Mouse (Mus musculus) cerebellum, postnatal 10 days (tissue): ENCODE measurements around the gene Lama5.

Experiments
- DNase-seq, 2 experiments: peaks; one replicate each; pipeline ENCODE4 v3.0.0; 2021; ENCODE audit warnings: mixed read lengths in 2 of 2

Lama5 gene

GRCm38 (mm10) chr2:180254436-180255209 is 29.0 kb upstream of the Lama5 start:
- DNase-seq, result peak; percentile 47 to 59

GRCm38 (mm10) chr2:180251838-180252237 is 26.2 kb upstream of the Lama5 start:
- DNase-seq, result peak in 1 of 2 experiments; percentile 19

- DNase-seq, result peak; percentile 92 to 93
These were observed 25.4 kb upstream of the Lama5 start for GRCm38 (mm10) chr2:180250930-180251611.

- no peak for DNase-seq
These were observed 23.4 kb upstream of the Lama5 start for GRCm38 (mm10) chr2:180248947-180249660.

GRCm38 (mm10) chr2:180247916-180248315 is 22.3 kb upstream of the Lama5 start:
- DNase-seq, result no peak

GRCm38 (mm10) chr2:180243108-180243507 is 17.4 kb upstream of the Lama5 start:
- DNase-seq, result no peak

- DNase-seq, result no peak
These were observed 12.9 kb upstream of the Lama5 start for GRCm38 (mm10) chr2:180238591-180238990.

GRCm38 (mm10) chr2:180237601-180238345 is 12.1 kb upstream of the Lama5 start:
- DNase-seq, result no peak

- DNase-seq, result no peak
These were observed 11.3 kb upstream of the Lama5 start for GRCm38 (mm10) chr2:180236930-180237329.

- DNase-seq, result no peak
These were observed 10.8 kb upstream of the Lama5 start for GRCm38 (mm10) chr2:180236500-180236899.

- DNase-seq, result no peak
These were observed 10.1 kb upstream of the Lama5 start for GRCm38 (mm10) chr2:180235788-180236187.

- peak in 1 of 2 experiments; percentile 21 for DNase-seq
These were observed 9.3 kb upstream of the Lama5 start for GRCm38 (mm10) chr2:180234980-180235379.

- no peak for DNase-seq
These were observed 8.7 kb upstream of the Lama5 start for GRCm38 (mm10) chr2:180234353-180234752.

GRCm38 (mm10) chr2:180233101-180233904 is 7.6 kb upstream of the Lama5 start:
- no peak for DNase-seq

- no peak for DNase-seq
These were observed 4.8 kb upstream of the Lama5 start for GRCm38 (mm10) chr2:180230482-180230881.

GRCm38 (mm10) chr2:180229129-180229528 is 3.5 kb upstream of the Lama5 start:
- DNase-seq, result no peak

- no peak for DNase-seq
These were observed 2.9 kb upstream of the Lama5 start for GRCm38 (mm10) chr2:180228592-180228991.

GRCm38 (mm10) chr2:180228060-180228458 is 2.4 kb upstream of the Lama5 start:
- no peak for DNase-seq

GRCm38 (mm10) chr2:180227262-180228059 is 1.8 kb upstream of the Lama5 start:
- peak; percentile 72 to 76 for DNase-seq

GRCm38 (mm10) chr2:180225044-180225761 is 456 bp downstream of the Lama5 start:
- DNase-seq, result peak in 1 of 2 experiments; percentile 54
